Mouse (Mus musculus) liver, embryonic 14.5 days (tissue): ENCODE results near the gene 0610037L13Rik. TPM values are rescaled to one million over a fixed set of nuclear protein-coding genes. Genes with fewer than 3 reads are reported as not detected.
A peak's percentile ranks its signal among the peaks of the same experiment; 100 is the strongest.

Experiments
- ATAC-seq: fragments of 200-750 bp; cut with Nextera tagmentation; 2 replicates; pipeline ENCODE4 v1.8.0; 2017; ENCODE audit warnings: moderate number of reproducible peaks, mild to moderate bottlenecking, moderate library complexity; ENCODE audit not compliant: insufficient read depth
- DNase-seq, 3 experiments: peaks; one replicate each; pipeline ENCODE4 v3.0.0-alpha.2; 2012 to 2013; ENCODE audit warnings: low read depth in 3 of 3, low spot score in 3 of 3
- H3K27ac ChIP-seq: fragments of 300-500 bp; sonication (generic); 2 replicates; pipeline ENCODE4 v1.5.1; 2014; ENCODE audit warnings: moderate library complexity, mild to moderate bottlenecking, control low read depth, inconsistent platforms
- H3K27me3 ChIP-seq: fragments of 300-500 bp; sonication (generic); 2 replicates; pipeline ENCODE4 v1.6.1; 2014; ENCODE audit warnings: mild to moderate bottlenecking, low read length, moderate library complexity; ENCODE audit not compliant: control insufficient read depth, insufficient read depth
- H3K36me3 ChIP-seq: fragments of 300-500 bp; sonication (generic); replicated peaks from 2 replicates; pipeline ENCODE4 v1.6.1; 2014; ENCODE audit warnings: low read depth; ENCODE audit not compliant: control insufficient read depth, insufficient read depth
- H3K4me1 ChIP-seq, 2 experiments: fragments of 200-500 bp in 1 of 2; fragments of 300-500 bp in 1 of 2; sonication (generic) in 1 of 2; replicated peaks; 2 replicates each; pipeline ENCODE4 v1.6.1; 2012 to 2014; ENCODE audit warnings: antibody characterized with exemption in 1 of 2, inconsistent platforms in 1 of 2, low read length in 1 of 2; ENCODE audit not compliant: control insufficient read depth in 2 of 2, insufficient read depth in 2 of 2
- H3K4me2 ChIP-seq: fragments of 300-500 bp; sonication (generic); 2 replicates; pipeline ENCODE4 v1.6.1; 2014; ENCODE audit warnings: low read depth, mild to moderate bottlenecking, control low read depth, moderate library complexity
- H3K4me3 ChIP-seq, 2 experiments: fragments of 200-500 bp in 1 of 2; fragments of 300-500 bp in 1 of 2; sonication (generic) in 1 of 2; 2 replicates each; pipeline ENCODE4 v1.5.1; 2012 to 2014; ENCODE audit warnings: low read depth in 2 of 2, low read length in 2 of 2, mild to moderate bottlenecking in 2 of 2, control low read depth in 1 of 2, inconsistent platforms in 1 of 2, moderate library complexity in 1 of 2; ENCODE audit not compliant: insufficient read depth in 1 of 2
- H3K9ac ChIP-seq: fragments of 300-500 bp; sonication (generic); replicated peaks from 2 replicates; pipeline ENCODE4 v1.6.1; 2014; ENCODE audit warnings: mild to moderate bottlenecking, control low read depth, moderate library complexity
- H3K9me3 ChIP-seq: fragments of 300-500 bp; sonication (generic); 2 replicates; pipeline ENCODE4 v1.6.1; 2016; ENCODE audit warnings: low read length, mixed read lengths; ENCODE audit not compliant: control insufficient read depth
- CTCF ChIP-seq: IDR thresholded peaks from 2 replicates; pipeline ENCODE4 v1.5.1; 2016; ENCODE audit warnings: antibody characterized with exemption, low read depth, control low read depth
- EP300 ChIP-seq: IDR thresholded peaks from 2 replicates; pipeline ENCODE4 v1.6.1; 2016; ENCODE audit warnings: antibody characterized with exemption, low read depth
- WGBS: fragments of 180-500 bp; shearing (Covaris S2); extraction: QIAGEN DNeasy Blood & Tissue Kit; methylation state at CpG from one replicate; pipeline ENCODE4 v1.1.7; 2014; ENCODE audit not compliant: insufficient replicate concordance; 5-methylcytosine and 5-hydroxymethylcytosine counted together
- polyA plus RNA-seq, 2 experiments: library from polyadenylated mRNA; depleted of rRNA in 1 of 2; stranded (reverse) in 1 of 2; unstranded in 1 of 2; fragments of >200 nt; fragmentation: Nextera tagmentation in 1 of 2; extraction: Ambion mirVana in 1 of 2; gene quantifications; 2 replicates each; pipeline versions ENCODE4 v1.2.1 to v1.2.3; 2012 to 2014

Gene 0610037L13Rik
- polyA plus RNA-seq, 2 experiments, result 30.5 to 39.4 TPM

DNA sequence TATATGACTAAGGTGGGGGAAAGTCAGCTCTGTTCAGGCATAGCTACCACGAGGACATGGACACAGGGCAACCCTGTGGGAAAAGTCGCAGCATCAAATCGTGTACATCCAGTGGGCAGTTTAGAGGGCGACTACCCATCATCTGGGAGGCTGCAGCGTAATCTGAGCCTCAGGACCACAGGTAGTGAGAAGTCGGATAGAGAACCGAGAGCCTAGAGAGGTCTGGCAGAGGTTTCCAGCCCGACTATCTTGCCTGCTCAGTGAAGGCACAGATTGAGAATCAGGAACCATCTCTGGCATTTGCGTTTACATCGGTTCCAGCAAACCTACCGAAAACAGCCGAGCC lies 255 bp upstream of the 0610037L13Rik start:
- 2% methylated on average over 12 of the region's 12 CpGs for WGBS
- no peak for DNase-seq

DNA sequence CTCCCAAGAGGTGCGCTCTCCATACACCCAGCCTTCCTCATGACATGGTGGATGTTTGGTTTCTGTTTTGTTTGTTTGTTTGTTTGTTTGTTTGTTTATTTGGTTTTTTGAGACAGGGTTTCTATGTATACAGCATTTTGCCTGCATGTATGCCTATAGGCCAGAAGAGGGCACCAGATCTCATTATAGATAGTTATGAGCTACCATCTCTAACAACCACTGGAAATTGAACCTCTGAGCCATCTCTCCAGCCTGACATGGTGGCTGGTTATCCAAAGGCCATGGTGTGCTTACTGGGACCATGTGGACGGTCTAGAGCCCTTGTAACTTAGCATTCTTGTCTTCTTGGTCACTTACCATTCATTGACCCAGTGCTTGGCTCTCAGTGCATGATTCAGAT lies 3.0 kb downstream of the 0610037L13Rik start:
- Histone ChIP-seq H3K27ac (no peak overlapping the region), H3K4me1 (peaks cover 9 to 17% of the 10 kb centered on the region in 2 experiments), H3K36me3 (peaks cover 3% of the 10 kb centered on the region; the same call in 1 of the 2 replicates), H3K9ac (no peak overlapping the region), H3K9me3 (no peaks in the 10 kb centered on the region), H3K4me2 (no peak overlapping the region), H3K27me3 (no peaks in the 10 kb centered on the region), H3K4me3 (no peak overlapping the region)
- WGBS, result 53% methylated on average over 2 of the region's 2 CpGs
- no peak for DNase-seq
- TF ChIP-seq EP300 (no peak), CTCF (peak; percentile 66)
- no peak for ATAC-seq

More for the DNA sequence above, 255 bp upstream of the 0610037L13Rik start:
- no peak for TF ChIP-seq EP300
- TF ChIP-seq CTCF, result no peak
- peak overlapping the region; percentile 60 for H3K9ac ChIP-seq
- H3K4me3 ChIP-seq, result peak overlapping the region; percentile 77 to 88
- H3K36me3 ChIP-seq, result peaks cover 27% of the 10 kb centered on the region
- no peaks in the 10 kb centered on the region for H3K9me3 ChIP-seq
- peak overlapping the region; percentile 58 for H3K27ac ChIP-seq
- H3K4me1 ChIP-seq, result peaks cover 9 to 17% of the 10 kb centered on the region in 2 experiments
- H3K4me2 ChIP-seq, result peak overlapping the region; percentile 93
- H3K27me3 ChIP-seq, result no peaks in the 10 kb centered on the region
- ATAC-seq, result peak; percentile 8; the same call in 1 of the 2 replicates

DNA sequence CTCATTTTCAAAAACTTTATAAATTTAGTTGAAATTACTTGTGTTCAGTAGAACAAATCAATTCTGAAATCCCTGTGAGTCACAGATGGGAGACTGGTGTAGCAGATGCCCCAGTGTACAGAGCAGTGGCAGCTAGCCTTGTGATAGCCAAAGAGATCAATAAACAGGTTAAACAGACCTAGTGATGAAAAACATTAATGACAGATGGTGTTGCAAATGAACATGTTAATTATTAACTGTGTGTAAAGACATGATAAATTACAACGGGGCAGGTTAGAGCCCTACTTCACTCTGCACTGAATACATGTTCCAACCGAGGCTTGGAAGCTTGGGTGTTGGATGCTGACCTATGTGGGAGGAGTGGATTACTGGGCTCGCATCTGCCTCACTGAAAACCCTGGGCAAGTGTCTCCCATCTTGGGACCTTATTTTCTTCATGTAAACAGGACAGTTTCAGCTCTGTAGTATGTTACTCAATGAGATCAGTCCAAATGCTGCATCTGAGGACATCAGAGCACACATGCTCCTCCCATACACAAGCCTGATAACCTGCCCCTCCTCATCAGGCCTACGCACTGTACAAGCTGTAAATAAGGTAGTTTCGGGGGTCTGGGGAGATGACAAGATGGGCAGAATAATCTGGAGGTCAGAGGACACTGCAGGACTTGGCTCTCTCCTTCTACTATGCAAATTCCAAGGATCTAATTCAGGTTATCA lies 9.8 kb downstream of the 0610037L13Rik start:
- Histone ChIP-seq H3K4me2 (peak overlapping the region; percentile 24; the same call in 1 of the 2 replicates), H3K4me1 (peaks cover 0 to 7% of the 10 kb centered on the region in 2 experiments; a peak in 1 of 4 replicates), H3K9ac (no peak overlapping the region), H3K27me3 (no peaks in the 10 kb centered on the region), H3K9me3 (no peaks in the 10 kb centered on the region), H3K4me3 (no peak overlapping the region), H3K27ac (no peak overlapping the region), H3K36me3 (no peaks in the 10 kb centered on the region; the same call in 1 of the 2 replicates)
- no peak for DNase-seq
- ATAC-seq, result peak; percentile 63; the same call in 1 of the 2 replicates
- TF ChIP-seq CTCF (no peak), EP300 (no peak)
- 56% methylated on average over 5 of the region's 5 CpGs for WGBS

DNA sequence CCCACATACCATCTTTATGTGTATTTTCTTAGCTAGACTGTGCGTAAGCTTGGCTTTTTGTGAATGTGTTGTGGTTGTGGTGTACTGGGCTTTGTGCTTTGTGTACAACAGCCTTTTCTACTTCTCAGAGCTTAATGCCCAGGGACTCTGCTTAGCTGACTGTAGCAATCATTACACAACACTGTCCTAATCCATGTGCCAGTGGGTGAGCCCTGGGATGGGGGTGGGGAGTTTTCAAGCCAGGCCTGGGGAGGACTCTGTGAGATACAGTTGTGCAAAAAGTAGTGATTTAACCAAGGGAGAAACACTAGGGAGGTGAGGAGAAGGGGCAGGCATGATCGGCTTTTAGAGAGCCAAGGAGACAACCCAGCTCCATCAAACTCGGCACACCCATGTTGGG lies 10.6 kb downstream of the 0610037L13Rik start:
- no peak overlapping the region for H3K9ac ChIP-seq
- peak overlapping the region; percentile 27; the same call in 1 of the 2 replicates for H3K27ac ChIP-seq
- ATAC-seq (no peak), DNase-seq (no peak)
- no peak overlapping the region for H3K4me3 ChIP-seq
- H3K9me3 ChIP-seq, result no peaks in the 10 kb centered on the region
- 67% methylated on average over 3 of the region's 3 CpGs for WGBS
- peaks cover 2% of the 10 kb centered on the region for H3K36me3 ChIP-seq
- no peaks in the 10 kb centered on the region for H3K27me3 ChIP-seq
- H3K4me1 ChIP-seq, result peaks cover 0 to 11% of the 10 kb centered on the region in 2 experiments; a peak in 1 of 4 replicates
- peak overlapping the region; percentile 24; the same call in 1 of the 2 replicates for H3K4me2 ChIP-seq
- TF ChIP-seq EP300, result no peak
- no peak for TF ChIP-seq CTCF

DNA sequence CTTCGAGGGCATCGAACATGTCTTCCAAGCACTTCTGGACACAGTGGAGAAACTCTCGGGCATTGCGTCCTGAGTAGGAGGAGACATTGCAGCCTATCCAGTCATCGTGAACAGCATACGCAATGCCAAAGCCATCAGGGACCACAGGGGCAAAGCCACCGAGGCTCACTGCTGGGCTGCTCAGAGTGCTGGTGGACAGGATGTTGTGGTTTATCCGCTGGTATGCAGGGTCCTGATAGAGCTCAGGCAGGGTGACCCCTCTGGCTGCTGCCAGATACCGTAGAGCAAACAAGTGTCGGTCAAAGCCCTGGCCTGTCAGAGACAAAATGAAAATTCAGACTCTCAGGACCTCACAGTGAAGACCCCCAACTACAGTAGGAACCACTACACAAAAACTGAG lies 14.6 kb downstream of the 0610037L13Rik start:
- peaks cover 0 to 9% of the 10 kb centered on the region in 2 experiments; a peak in 1 of 4 replicates for H3K4me1 ChIP-seq
- ATAC-seq (peak; percentile 56; the same call in 1 of the 2 replicates), DNase-seq (no peak)
- H3K36me3 ChIP-seq, result peaks cover 5% of the 10 kb centered on the region; the same call in 1 of the 2 replicates
- WGBS, result 23% methylated on average over 10 of the region's 10 CpGs
- no peaks in the 10 kb centered on the region for H3K9me3 ChIP-seq
- H3K4me2 ChIP-seq, result no peak overlapping the region
- no peak overlapping the region for H3K27ac ChIP-seq
- H3K27me3 ChIP-seq, result no peaks in the 10 kb centered on the region
- H3K9ac ChIP-seq, result no peak overlapping the region
- TF ChIP-seq EP300 (no peak), CTCF (no peak)
- no peak overlapping the region for H3K4me3 ChIP-seq
